Mouse (Mus musculus) forebrain, embryonic 11.5 days (tissue): ENCODE measurements around the gene Mtrr. TPM values are rescaled to one million over a fixed set of nuclear protein-coding genes. Genes with fewer than 3 reads are reported as not detected.
A peak's percentile ranks its signal among the peaks of the same experiment; 100 is the strongest.

Source experiments
- ATAC-seq: fragments of 200-750 bp; cut with Nextera tagmentation; replicated peaks from 2 replicates; pipeline ENCODE4 v1.8.0; 2017; ENCODE audit warnings: moderate TSS enrichment; ENCODE audit not compliant: low FRiP score
- DNase-seq: peaks from one replicate; pipeline ENCODE4 v3.0.0-alpha.2; 2017; ENCODE audit warnings: low spot score
- H3K27ac ChIP-seq: fragments of 300-500 bp; sonication (generic); 2 replicates; pipeline ENCODE4 v1.5.1; 2014; ENCODE audit warnings: low read depth, low read length
- H3K27me3 ChIP-seq: fragments of 300-500 bp; sonication (generic); 2 replicates; pipeline ENCODE4 v1.6.1; 2014; ENCODE audit warnings: mild to moderate bottlenecking, low read length, mixed read lengths; ENCODE audit not compliant: control insufficient read depth, insufficient read depth
- H3K36me3 ChIP-seq: fragments of 300-500 bp; sonication (generic); 2 replicates; pipeline ENCODE4 v1.6.1; 2014; ENCODE audit warnings: mild to moderate bottlenecking, low read length, moderate library complexity, mixed read lengths; ENCODE audit not compliant: control insufficient read depth, insufficient read depth
- H3K4me1 ChIP-seq: fragments of 300-500 bp; sonication (generic); replicated peaks from 2 replicates; pipeline ENCODE4 v1.6.1; 2014; ENCODE audit warnings: low read length, mixed read lengths; ENCODE audit not compliant: control insufficient read depth, insufficient read depth
- H3K4me2 ChIP-seq: fragments of 300-500 bp; sonication (generic); 2 replicates; pipeline ENCODE4 v1.6.1; 2014; ENCODE audit warnings: low read depth, mild to moderate bottlenecking, low read length, moderate library complexity, mixed read lengths; ENCODE audit not compliant: severe bottlenecking
- H3K4me3 ChIP-seq: fragments of 300-500 bp; sonication (generic); 2 replicates; pipeline ENCODE4 v1.5.1; 2014; ENCODE audit warnings: low read depth, low read length
- H3K9ac ChIP-seq: fragments of 300-500 bp; sonication (generic); 2 replicates; pipeline ENCODE4 v1.6.1; 2014; ENCODE audit warnings: low read length
- H3K9me3 ChIP-seq: fragments of 300-500 bp; sonication (generic); 2 replicates; pipeline ENCODE4 v1.6.1; 2016; ENCODE audit warnings: low read length, mixed read lengths; ENCODE audit not compliant: control insufficient read depth
- WGBS: fragments of 180-500 bp; shearing (Covaris S2); extraction: QIAGEN DNeasy Blood & Tissue Kit; methylation state at CpG from one replicate; pipeline ENCODE4 v1.1.7; 2014; 5-methylcytosine and 5-hydroxymethylcytosine counted together
- polyA plus RNA-seq: library from polyadenylated mRNA; unstranded; fragments of >200 nt; fragmentation: Nextera tagmentation; extraction: Ambion mirVana; gene quantifications from 2 replicates; pipeline ENCODE4 v1.2.1, GENCODE M21; 2014

Gene Mtrr
- 21.6 and 22.3 TPM in 2 replicates for polyA plus RNA-seq

DNA sequence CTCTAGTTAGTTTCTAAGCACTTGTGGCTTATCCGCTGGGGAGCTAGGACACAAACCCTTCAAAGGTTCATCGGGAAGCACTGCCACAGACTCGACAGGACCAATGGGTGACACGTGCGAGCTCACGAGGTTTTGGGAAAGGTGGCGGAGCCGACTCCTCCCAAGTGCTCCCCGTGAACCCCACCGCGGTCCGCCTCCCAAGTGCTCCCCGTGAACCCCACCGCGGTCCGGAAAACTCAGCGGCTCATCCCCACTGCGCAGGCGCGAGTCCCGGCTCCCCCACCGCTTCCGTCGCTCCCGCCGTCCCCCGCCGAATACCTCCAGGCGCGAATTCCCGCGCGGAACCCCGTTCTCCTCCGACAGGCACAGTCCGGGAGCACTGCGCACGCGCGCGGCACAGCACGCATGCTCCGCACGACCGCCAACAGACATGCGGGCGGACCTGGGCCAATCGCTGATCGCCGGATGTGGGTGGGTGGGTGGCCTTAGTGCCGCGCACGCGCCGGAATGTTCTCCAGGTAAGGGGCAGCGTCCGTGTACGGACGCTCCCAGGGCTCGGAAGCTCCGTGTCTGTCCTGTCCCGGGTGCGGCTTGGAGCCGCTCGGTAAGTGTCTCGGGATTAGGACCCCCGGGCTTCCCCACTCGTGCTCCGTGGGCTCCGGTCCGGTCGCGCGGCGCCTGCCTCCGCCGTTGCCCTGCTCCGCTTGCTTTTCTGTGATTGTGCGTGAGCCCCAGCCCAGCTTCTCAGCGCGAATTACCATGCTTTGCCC is at the start of gene Mtrr, which contains the start of gene Fastkd3:
Mtrr (minus strand) TSS at position 403 of the 770 bp plus-strand sequence.
Fastkd3 (plus strand) TSS at position 488 of the 770 bp plus-strand sequence.
- ATAC-seq (peak; percentile 99), DNase-seq (peak; percentile 99)
- H3K4me1 ChIP-seq: peaks cover 4% of the 10 kb centered on the region; the same call in 1 of the 2 replicates
- peak within 1 kb of the TSS; percentile 59; the same call in 1 of the 2 replicates for H3K27ac ChIP-seq
- peak within 1 kb of the TSS; percentile 91 for H3K4me2 ChIP-seq
- H3K36me3 ChIP-seq: peaks cover 6% of the 10 kb centered on the region; the same call in 1 of the 2 replicates
- WGBS: under 1% methylated on average over 76 of the region's 81 CpGs
- peak within 1 kb of the TSS; percentile 78 for H3K4me3 ChIP-seq
- H3K9ac ChIP-seq: peak within 1 kb of the TSS; percentile 79
- H3K27me3 ChIP-seq: no peaks in the 10 kb centered on the region
- H3K9me3 ChIP-seq: no peaks in the 10 kb centered on the region

DNA sequence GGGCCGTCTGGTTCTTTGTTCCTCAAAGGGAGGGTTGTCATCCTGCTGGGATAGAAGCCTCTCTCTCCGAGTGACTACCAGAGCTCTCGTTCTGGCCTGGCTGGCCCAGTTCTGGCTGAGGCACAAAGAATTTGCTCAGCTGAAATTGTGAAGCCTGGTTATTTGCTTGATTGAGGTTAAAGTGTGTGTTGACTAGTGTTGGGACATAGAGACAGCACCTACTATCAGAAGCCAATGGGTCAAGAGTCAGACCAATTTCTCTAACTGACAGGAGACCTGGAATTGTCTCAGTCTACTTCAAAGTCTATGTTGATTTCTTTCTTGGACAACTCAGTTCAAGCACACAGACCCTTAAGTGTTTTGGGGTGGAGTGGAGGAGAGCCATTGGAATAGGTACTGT is 45.1 kb upstream of the Mtrr start:
- DNase-seq (no peak), ATAC-seq (no peak)
- Histone ChIP-seq H3K9me3 (no peaks in the 10 kb centered on the region), H3K4me2 (no peak overlapping the region), H3K27ac (no peak overlapping the region), H3K27me3 (no peaks in the 10 kb centered on the region), H3K4me1 (no peaks in the 10 kb centered on the region), H3K4me3 (no peak overlapping the region), H3K36me3 (no peaks in the 10 kb centered on the region), H3K9ac (no peak overlapping the region)
- 68% methylated on average over 3 of the region's 3 CpGs for WGBS

DNA sequence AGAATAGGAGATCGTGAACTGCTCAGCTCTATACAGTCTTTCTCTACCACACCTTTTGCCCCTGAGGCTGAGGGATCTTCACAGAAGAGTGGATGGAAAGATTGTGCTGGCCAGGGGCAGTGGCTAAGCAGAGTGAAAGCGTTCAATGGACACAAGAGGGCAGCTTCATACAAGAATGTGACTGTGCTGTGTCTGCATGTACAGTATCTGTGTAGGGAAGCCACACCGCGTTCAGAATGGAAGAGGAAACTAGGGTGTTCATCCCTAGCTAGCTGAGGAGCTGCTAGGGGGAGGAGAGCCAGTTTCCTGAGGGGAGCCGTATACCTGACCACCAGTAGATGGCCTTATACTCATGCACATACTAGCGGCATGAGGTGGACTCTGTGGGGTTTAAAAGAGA is 40.8 kb upstream of the Mtrr start:
- H3K4me3 ChIP-seq: no peak overlapping the region
- no peaks in the 10 kb centered on the region for H3K36me3 ChIP-seq
- 68% methylated on average over 6 of the region's 6 CpGs for WGBS
- no peaks in the 10 kb centered on the region for H3K27me3 ChIP-seq
- ATAC-seq (no peak), DNase-seq (no peak)
- H3K4me2 ChIP-seq: no peak overlapping the region
- H3K9me3 ChIP-seq: no peaks in the 10 kb centered on the region
- no peak overlapping the region for H3K9ac ChIP-seq
- no peak overlapping the region for H3K27ac ChIP-seq
- H3K4me1 ChIP-seq: no peaks in the 10 kb centered on the region

DNA sequence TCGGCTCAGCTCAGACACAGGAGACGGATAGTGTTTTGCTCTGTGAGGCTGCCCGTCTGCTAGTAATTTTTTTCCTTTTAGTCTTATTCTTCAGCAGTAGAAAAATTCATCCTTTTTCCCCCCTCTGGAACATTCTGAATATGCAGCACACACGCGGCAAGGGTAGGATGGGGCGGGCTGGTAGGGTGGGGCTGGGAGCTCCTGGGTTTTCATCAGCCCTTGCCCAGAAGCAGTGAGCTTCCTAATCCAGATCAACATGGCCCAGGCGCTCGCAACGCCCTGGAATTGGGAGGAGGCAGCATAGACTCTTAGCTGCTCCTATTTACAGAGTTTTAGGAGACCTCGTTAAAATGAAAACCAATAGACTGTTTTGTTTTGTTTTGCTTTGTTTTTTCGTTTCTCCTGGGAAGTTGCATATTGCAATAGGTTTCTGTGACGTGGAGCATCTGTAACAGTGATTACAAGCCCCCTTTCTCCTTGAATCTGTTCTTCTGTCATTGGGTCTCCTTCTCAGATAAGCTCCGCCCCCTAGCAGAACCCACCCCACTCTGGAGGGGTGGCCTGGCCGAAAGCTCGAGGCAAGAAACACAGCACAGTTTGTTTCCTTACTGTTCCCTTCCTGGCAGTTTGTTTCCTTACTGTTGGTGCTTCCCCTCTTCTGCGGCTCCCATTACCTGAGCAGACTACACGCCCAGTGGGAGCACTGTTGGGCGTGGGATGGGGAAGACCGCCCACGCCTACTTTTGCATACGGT is 25.9 kb upstream of the Mtrr start:
- Histone ChIP-seq H3K9ac (no peak overlapping the region), H3K36me3 (no peaks in the 10 kb centered on the region), H3K9me3 (no peaks in the 10 kb centered on the region), H3K4me2 (no peak overlapping the region), H3K4me1 (no peaks in the 10 kb centered on the region), H3K27me3 (no peaks in the 10 kb centered on the region), H3K4me3 (no peak overlapping the region), H3K27ac (no peak overlapping the region)
- ATAC-seq: 0 out of 2 replicates have a peak, but pooled peaks have one; percentile 42
- no peak for DNase-seq
- 57% methylated on average over 21 of the region's 21 CpGs for WGBS

DNA sequence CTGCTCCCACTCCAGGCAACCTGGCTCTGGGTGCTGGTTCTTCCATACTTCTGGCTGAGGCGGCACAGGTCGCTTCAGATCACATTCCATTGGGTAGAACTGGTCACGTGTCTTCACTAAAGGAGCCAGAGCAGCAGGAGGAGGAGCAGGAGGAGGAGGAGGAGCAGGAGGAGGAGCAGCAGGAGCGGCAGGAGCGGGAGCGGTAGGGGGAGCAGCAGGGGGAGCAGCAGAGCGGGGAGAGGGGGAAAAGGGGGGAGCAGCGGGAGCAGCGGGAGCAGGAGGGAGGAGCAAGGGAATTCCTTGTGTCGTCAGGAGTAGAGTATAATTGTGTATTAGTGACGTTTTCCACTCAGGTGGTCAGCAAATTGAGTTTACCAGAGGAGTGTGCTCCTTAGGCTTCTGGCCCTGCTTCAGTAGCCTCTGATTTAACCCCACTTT is 23.8 kb upstream of the Mtrr start:
- H3K36me3 ChIP-seq: no peaks in the 10 kb centered on the region
- H3K4me2 ChIP-seq: peak overlapping the region; percentile 27; the same call in 1 of the 2 replicates
- peak; percentile 88 for ATAC-seq
- H3K9me3 ChIP-seq: no peaks in the 10 kb centered on the region
- H3K9ac ChIP-seq: peak overlapping the region; percentile 12; the same call in 1 of the 2 replicates
- H3K27me3 ChIP-seq: no peaks in the 10 kb centered on the region
- H3K4me3 ChIP-seq: peak overlapping the region; percentile 17
- no peaks in the 10 kb centered on the region for H3K4me1 ChIP-seq
- DNase-seq: peak; percentile 74
- WGBS: 2% methylated on average over 8 of the region's 11 CpGs
- no peak overlapping the region for H3K27ac ChIP-seq

DNA sequence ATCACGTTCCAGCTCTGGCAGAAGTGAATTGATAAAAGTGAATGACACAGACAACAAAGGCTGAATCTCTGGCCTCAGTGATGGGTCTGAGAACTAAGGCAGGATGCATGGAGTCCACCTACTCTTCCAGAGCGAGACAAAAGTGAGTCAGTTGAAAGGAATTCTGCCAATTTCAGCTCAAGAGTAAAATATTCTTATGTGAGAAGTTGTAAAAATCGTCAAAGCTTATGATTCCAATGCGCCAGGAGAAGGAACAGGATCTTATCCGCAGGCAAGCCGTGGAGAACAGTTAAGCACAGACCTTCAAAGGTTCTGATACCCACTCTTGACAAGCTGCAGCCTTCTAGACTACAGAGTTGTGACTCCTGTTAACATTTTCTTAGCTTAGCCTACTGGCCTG is 21.1 kb upstream of the Mtrr start:
- H3K9ac ChIP-seq: no peak overlapping the region
- no peak overlapping the region for H3K4me2 ChIP-seq
- H3K27me3 ChIP-seq: no peaks in the 10 kb centered on the region
- no peaks in the 10 kb centered on the region for H3K9me3 ChIP-seq
- 78% methylated on average over 6 of the region's 6 CpGs for WGBS
- no peak for ATAC-seq
- no peaks in the 10 kb centered on the region for H3K36me3 ChIP-seq
- no peak for DNase-seq
- H3K4me1 ChIP-seq: no peaks in the 10 kb centered on the region
- no peak overlapping the region for H3K4me3 ChIP-seq
- H3K27ac ChIP-seq: no peak overlapping the region

DNA sequence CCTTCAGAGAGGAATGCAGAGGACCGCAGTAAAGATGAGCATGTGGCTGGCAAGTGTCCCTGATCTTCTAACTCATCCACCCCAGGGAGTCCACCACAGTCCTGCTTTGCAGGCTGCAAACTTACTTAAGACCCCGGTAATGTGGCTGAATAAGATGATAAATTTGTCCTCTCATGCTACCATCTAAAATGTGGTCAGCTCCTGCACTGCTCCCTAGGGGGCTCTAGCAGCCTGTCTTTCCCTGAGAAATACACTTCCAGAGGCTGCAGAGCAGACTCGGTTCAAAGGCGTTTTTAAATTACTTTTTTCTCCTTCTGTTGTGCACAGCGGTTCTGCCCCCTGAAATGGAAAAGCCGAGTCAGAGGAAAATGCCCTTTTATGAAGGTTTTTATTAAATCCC is 19.2 kb upstream of the Mtrr start:
- Histone ChIP-seq H3K9me3 (no peaks in the 10 kb centered on the region), H3K27me3 (no peaks in the 10 kb centered on the region), H3K9ac (no peak overlapping the region), H3K4me3 (no peak overlapping the region), H3K36me3 (no peaks in the 10 kb centered on the region), H3K27ac (no peak overlapping the region), H3K4me2 (no peak overlapping the region), H3K4me1 (no peaks in the 10 kb centered on the region)
- ATAC-seq (no peak), DNase-seq (no peak)
- 25% methylated on average over 6 of the region's 6 CpGs for WGBS

DNA sequence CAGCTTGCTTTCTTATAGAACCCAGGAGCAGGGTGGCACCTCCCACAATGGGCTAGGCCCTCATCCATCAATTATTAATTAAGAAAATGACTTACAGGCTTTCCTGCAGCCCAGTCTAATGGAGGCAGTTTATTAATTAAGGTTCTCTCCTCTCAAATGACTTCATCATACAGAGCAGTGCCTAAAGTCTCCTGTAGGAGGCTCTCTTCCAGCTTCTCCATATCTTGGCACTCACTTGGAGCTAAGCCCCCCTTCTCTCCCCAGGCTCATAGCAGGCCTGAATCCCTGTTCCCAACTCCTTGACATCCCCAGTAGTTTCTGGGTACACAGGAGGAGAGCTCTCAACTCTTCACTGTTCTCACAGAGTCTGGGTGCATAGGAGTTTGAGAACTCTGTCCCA is 17.0 kb upstream of the Mtrr start:
- H3K36me3 ChIP-seq: no peaks in the 10 kb centered on the region
- no peaks in the 10 kb centered on the region for H3K27me3 ChIP-seq
- no peak overlapping the region for H3K27ac ChIP-seq
- DNase-seq (no peak), ATAC-seq (no peak)
- no peak overlapping the region for H3K4me2 ChIP-seq
- no peak overlapping the region for H3K9ac ChIP-seq
- H3K4me1 ChIP-seq: no peaks in the 10 kb centered on the region
- H3K9me3 ChIP-seq: no peaks in the 10 kb centered on the region
- no peak overlapping the region for H3K4me3 ChIP-seq
